Mouse (Mus musculus): ENCODE data around the gene Neurl1a.

- TF ChIP-seq CTCF (IDR thresholded peaks at IDR 0.05; ENCODE audit: low read depth, low read length) (no peak), POLR2A (IDR thresholded peaks at IDR 0.05; ENCODE audit: extremely low read depth, insufficient read depth, low read length) (no peak)
These were observed 13.5 kb downstream of the Neurl1a start for GRCm38 (mm10) chr19:47192158-47192557.

All from liver, adult 2 months (tissue).